Mouse (Mus musculus) small intestine, adult 2 months (tissue): Measurements from ENCODE around the gene Rnpepl1. TPM values are rescaled to one million over a fixed set of nuclear protein-coding genes. Genes with fewer than 3 reads are reported as not detected.

Experiments
- H3K27ac ChIP-seq: fragments of 200-500 bp; 2 replicates; pipeline ENCODE4 v1.5.1; 2012; ENCODE audit warnings: low read depth, low read length, control low read depth, inconsistent platforms; ENCODE audit not compliant: insufficient read depth
- H3K27me3 ChIP-seq: fragments of 200-500 bp; 2 replicates; pipeline ENCODE4 v1.6.1; 2012; ENCODE audit warnings: mild to moderate bottlenecking, moderate library complexity, low read length, inconsistent platforms; ENCODE audit not compliant: control insufficient read depth, insufficient read depth
- H3K36me3 ChIP-seq: fragments of 200-500 bp; 2 replicates; pipeline ENCODE4 v1.6.1; 2012; ENCODE audit warnings: mild to moderate bottlenecking, low read length, control low read depth, inconsistent platforms; ENCODE audit not compliant: control insufficient read depth, insufficient read depth
- H3K4me1 ChIP-seq: fragments of 200-500 bp; 2 replicates; pipeline ENCODE4 v1.6.1; 2012; ENCODE audit warnings: low read length, inconsistent platforms, mixed read lengths; ENCODE audit not compliant: control insufficient read depth, insufficient read depth, insufficient read length
- H3K4me3 ChIP-seq: fragments of 200-500 bp; 2 replicates; pipeline ENCODE4 v1.5.1; 2012; ENCODE audit warnings: low read depth, mild to moderate bottlenecking, control low read depth, inconsistent platforms, low read length, moderate library complexity
- CTCF ChIP-seq: fragments of 200-500 bp; IDR thresholded peaks from 2 replicates; pipeline ENCODE4 v1.5.1; 2012; ENCODE audit warnings: low read depth, mild to moderate bottlenecking, control low read depth, inconsistent platforms, low read length, moderate library complexity, mixed read lengths; ENCODE audit not compliant: insufficient replicate concordance, insufficient read length; ENCODE audit errors: extremely low read depth
- POLR2A ChIP-seq: fragments of 200-500 bp; IDR thresholded peaks from 2 replicates; pipeline ENCODE4 v1.6.1; 2012; ENCODE audit warnings: low read depth, mild to moderate bottlenecking, control low read depth, inconsistent platforms, low read length, moderate library complexity
- whole genome bisulfite sequencing: fragments of 180-500 bp; shearing (Covaris S2); methylation state at CpG from one replicate; pipeline ENCODE4 v1.1.7; 2018; 5-methylcytosine and 5-hydroxymethylcytosine counted together
- polyA plus RNA-seq: library from polyadenylated mRNA; depleted of rRNA; stranded (reverse); fragments of >200 nt; gene quantifications from 2 replicates; pipeline ENCODE4 v1.2.3, GENCODE M21; 2012

The Rnpepl1 gene
- polyA plus RNA-seq, 1 experiment, result 410 TPM

DNA sequence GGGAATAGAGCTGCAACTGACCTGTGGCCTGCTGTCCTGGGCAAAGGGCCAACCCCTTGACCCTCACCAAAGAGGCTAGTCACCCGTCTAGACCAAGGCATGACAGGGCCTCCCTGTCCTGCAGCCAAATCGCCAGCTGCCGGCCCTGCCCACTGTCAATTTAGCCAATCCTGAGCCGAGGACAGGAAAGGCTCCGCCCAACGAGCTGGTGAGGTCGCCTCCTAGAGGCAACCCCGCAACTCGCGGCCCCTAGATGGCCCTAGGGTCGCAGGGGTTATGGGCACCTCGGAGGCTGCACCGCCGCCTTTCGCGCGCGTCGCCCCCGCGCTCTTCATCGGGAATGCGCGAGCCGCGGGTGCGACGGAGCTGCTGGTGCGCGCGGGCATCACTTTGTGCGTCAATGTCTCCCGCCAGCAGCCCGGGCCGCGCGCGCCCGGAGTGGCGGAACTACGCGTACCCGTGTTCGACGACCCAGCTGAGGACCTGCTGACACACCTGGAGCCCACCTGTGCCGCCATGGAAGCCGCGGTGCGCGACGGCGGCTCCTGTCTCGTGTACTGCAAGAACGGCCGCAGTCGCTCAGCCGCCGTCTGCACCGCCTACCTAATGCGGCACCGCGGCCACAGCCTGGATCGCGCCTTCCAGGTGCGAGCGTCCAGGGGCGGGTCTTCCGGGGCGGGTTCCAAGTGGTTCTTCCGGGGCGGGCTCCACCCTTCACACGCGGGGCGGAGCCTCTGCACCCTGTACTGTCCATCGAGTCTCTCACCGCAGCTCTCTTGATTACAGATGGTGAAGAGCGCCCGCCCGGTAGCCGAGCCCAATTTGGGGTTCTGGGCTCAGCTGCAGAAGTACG is 3.6 kb upstream of the Rnpepl1 start, which contains the start of gene Dusp28:
TSS of gene Dusp28 (plus strand) at position 203 of the 853 bp plus-strand sequence.
- H3K27ac ChIP-seq, result peak within 1 kb of the TSS; percentile 89
- TF ChIP-seq POLR2A, result peak; percentile 53
- TF ChIP-seq CTCF, result peak; percentile 44; the same call in 1 of the 2 replicates
- H3K4me1 ChIP-seq, result peaks cover 27% of the 10 kb centered on the region
- no peaks in the 10 kb centered on the region for H3K27me3 ChIP-seq
- WGBS, result under 1% methylated on average over 81 of the region's 81 CpGs
- H3K36me3 ChIP-seq, result no peaks in the 10 kb centered on the region
- peak within 1 kb of the TSS; percentile 86 for H3K4me3 ChIP-seq

DNA sequence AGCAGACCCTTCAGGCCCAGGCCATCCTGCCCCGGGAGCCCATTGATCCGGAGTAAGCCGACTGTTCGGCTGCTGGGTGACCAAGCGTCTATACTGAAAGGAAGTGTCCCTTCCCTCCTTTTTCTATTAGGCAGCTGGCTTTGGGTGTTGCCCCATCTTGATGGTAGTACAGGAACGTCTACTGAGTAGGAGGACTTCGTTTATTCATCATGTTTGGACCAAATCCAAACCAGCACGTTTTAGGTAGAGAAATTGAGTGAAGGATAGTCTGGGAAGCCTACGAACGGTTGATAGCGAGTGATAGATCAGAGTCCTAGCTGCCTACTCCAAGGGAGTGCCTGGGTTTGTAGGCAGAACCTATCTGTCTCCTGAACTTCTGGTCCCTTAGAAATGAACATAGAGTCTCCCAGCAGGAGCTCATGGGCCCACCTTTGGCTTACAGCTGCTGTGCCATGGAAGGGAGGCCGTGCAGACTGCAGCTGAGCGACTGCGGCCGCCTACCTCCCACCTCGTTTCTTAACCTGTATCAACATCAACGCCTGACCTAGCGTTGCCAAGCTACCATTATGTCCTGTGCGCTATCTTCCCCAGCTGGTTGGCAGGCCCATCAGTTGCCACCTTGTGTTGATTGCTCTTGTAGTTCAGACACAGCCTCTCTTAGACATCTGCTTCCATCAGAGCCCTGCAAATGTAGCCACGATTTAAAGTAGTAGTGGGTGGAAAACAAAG is 2.8 kb upstream of the Rnpepl1 start:
- WGBS, result 33% methylated on average over 20 of the region's 20 CpGs
- Histone ChIP-seq H3K27me3 (no peaks in the 10 kb centered on the region), H3K4me1 (peaks cover 29% of the 10 kb centered on the region), H3K36me3 (no peaks in the 10 kb centered on the region), H3K4me3 (peak overlapping the region; percentile 86), H3K27ac (peak overlapping the region; percentile 48)
- TF ChIP-seq POLR2A (no peak), CTCF (no peak)

DNA sequence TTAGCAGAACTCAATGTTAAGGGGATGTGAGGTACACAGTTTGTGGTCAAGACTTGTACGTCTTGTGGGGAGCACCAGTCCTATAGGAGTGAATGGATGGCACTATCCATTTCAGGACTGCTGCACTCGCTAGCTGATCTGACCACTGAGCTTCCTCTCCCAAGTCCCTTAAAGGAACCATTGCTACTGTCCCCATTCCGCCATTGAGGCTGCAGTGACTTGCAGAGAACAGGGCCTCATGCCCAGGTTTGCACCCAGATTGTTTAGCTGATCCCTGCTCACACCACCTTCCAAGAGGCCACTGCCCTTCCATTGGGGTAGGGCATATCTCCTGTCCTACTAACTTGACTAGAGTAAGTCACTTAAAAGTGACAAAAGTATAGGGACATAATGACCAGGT is 1.9 kb upstream of the Rnpepl1 start:
- TF ChIP-seq POLR2A (no peak), CTCF (no peak)
- no peaks in the 10 kb centered on the region for H3K27me3 ChIP-seq
- 95% methylated on average over 3 of the region's 3 CpGs for WGBS

DNA sequence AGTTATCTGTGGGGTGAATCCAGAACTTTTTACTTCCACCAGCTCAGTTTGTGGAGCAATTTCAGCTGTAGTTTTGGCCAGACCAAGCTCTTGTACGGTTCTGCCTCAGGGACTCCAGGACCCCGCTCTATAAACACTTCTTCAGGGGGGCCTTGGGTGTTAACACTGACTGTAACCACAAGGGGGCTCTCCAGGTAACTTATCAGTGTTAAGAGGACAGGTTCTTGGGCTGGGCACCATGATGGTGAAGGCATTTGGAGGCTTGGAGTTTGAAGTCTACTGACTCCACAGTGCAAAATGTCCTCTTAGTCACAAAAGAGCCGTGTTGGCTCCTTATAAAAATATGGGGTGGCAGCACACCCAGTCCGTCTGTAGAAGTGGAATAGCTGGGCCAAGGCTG is 1.5 kb upstream of the Rnpepl1 start:
- 73% methylated on average over 4 of the region's 4 CpGs for WGBS

More for the DNA sequence above, 1.9 kb upstream of the Rnpepl1 start:
- peaks cover 30% of the 10 kb centered on the region for H3K4me1 ChIP-seq
- no peak overlapping the region for H3K4me3 ChIP-seq
- H3K27ac ChIP-seq, result no peak overlapping the region
- peaks cover 2% of the 10 kb centered on the region for H3K36me3 ChIP-seq

DNA sequence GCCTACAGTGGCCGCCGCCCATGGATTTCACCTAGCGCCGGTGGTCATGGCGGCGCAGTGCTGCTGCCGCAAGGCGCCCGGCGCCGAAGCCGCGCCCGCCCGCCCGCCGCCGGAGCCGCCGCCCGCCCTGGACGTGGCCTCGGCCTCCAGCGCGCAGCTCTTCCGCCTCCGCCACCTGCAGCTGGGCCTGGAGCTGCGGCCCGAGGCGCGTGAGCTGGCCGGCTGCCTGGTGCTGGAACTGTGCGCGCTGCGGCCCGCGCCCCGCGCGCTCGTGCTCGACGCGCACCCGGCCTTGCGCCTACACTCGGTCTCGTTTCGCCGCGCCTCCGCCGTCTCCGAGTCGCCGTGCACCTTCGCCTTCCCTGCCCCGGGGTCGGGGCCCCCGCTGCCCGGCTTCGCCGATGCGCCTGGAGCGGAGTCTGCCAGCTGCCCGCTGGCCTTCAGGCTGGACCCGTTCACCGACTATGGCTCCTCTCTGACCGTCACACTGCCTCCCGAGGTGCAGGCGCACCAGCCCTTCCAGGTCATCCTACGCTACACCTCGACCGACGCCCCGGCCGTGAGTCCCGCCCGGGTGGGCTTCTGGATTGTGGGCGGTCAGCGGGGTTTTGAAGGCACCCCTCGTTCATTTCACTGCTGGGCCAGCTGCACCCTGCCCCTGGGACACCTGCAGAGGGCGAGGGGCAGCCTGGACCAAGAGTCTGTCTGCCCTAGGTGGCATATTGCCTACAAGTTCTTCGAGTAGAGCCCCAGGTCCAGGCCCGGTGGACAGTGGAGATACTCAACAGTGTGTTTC is 540 bp downstream of the Rnpepl1 start:
- peaks cover 23% of the 10 kb centered on the region for H3K36me3 ChIP-seq
- H3K27ac ChIP-seq, result peak overlapping the region; percentile 62
- peaks cover 26% of the 10 kb centered on the region for H3K4me1 ChIP-seq
- H3K4me3 ChIP-seq, result peak overlapping the region; percentile 83
- TF ChIP-seq CTCF (no peak), POLR2A (0 out of 2 replicates have a peak, but pooled peaks have one; percentile 25)
- no peaks in the 10 kb centered on the region for H3K27me3 ChIP-seq
- WGBS, result under 1% methylated on average over 84 of the region's 85 CpGs

More for the DNA sequence above, 1.5 kb upstream of the Rnpepl1 start:
- peaks cover 30% of the 10 kb centered on the region for H3K4me1 ChIP-seq
- no peaks in the 10 kb centered on the region for H3K27me3 ChIP-seq
- H3K27ac ChIP-seq, result no peak overlapping the region
- no peak overlapping the region for H3K4me3 ChIP-seq
- H3K36me3 ChIP-seq, result peaks cover 6% of the 10 kb centered on the region
- TF ChIP-seq CTCF, result peak; percentile 30; the same call in 1 of the 2 replicates
- TF ChIP-seq POLR2A, result no peak

DNA sequence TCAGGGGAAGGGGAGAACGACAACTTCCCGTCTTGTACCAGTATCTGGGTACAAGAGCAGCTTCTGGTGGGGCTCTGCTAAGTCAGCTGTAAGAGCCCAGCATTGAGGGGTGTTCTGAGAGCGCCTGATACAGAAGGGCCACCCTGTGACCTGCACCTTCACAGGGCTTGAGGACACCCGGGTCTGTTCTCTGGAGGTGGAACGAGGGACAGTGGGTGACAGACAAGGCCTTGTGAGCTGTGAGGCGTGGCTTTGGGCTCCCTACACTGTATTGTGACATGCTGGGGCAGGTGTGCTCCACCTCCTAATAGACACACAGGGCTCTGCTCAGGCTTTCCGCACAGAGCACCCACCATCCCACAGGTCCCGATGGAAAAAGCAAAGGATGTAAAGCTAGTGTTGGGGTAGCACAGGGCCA is 1.1 kb downstream of the Rnpepl1 start:
- 11% methylated on average over 8 of the region's 8 CpGs for WGBS
- peaks cover 29% of the 10 kb centered on the region for H3K36me3 ChIP-seq
- TF ChIP-seq CTCF, result no peak
- no peak for TF ChIP-seq POLR2A

DNA sequence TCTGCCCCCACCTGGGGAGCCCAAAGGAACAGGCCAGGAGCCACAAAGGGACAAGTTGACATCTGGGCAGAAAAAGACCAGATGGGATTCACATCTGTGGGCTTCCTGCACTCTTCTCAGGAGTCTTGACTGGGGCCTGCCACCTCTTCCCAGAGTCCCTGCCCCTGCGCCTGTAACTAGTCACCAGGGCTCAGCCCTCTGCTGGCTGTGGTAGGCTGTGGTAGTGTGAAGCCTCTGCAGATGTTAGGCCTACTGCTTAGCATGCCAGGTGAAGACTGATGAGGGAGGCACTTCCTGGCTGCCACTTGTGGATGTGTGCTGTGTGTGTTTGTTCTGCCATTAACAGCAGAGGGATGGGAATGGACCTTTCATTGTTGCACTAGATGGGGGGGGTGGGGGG is 1.7 kb downstream of the Rnpepl1 start:
- no peak for TF ChIP-seq CTCF
- TF ChIP-seq POLR2A, result no peak
- peaks cover 26% of the 10 kb centered on the region for H3K4me1 ChIP-seq
- H3K27ac ChIP-seq, result no peak overlapping the region
- H3K4me3 ChIP-seq, result peak overlapping the region; percentile 83
- 37% methylated on average over 1 of the region's 1 CpGs for WGBS
- H3K27me3 ChIP-seq, result no peaks in the 10 kb centered on the region
- peaks cover 35% of the 10 kb centered on the region for H3K36me3 ChIP-seq

More for the DNA sequence above, 1.1 kb downstream of the Rnpepl1 start:
- peak overlapping the region; percentile 83 for H3K4me3 ChIP-seq
- no peaks in the 10 kb centered on the region for H3K27me3 ChIP-seq
- H3K27ac ChIP-seq, result peak overlapping the region; percentile 62
- peaks cover 26% of the 10 kb centered on the region for H3K4me1 ChIP-seq
